Mouse (Mus musculus) left cerebral cortex, postnatal 25 days (tissue): ENCODE measurements at regions not wholly inside any gene's neighbourhood (a gene's known extent, or its start where the extent isn't known, plus 50 kb on each side); places are given as distances from the start of the nearest gene placed in this dataset.

Experiments
- DNase-seq, 2 experiments: peaks; one replicate each; pipeline ENCODE4 v3.0.0; 2022; ENCODE audit warnings: low spot score in 2 of 2, mixed read lengths in 1 of 2
- intact Hi-C: fragments of 180-260 bp; cut with DNase I; formaldehyde crosslinking; loops from one replicate; pipeline ENCODE4 v1.15.1; 2025

GRCm38 (mm10) chr14:101146746-101147145 lies 53.4 kb downstream of the Prr30 start:
- intact Hi-C loops = no loop called here
- DNase-seq = no peak

DNA sequence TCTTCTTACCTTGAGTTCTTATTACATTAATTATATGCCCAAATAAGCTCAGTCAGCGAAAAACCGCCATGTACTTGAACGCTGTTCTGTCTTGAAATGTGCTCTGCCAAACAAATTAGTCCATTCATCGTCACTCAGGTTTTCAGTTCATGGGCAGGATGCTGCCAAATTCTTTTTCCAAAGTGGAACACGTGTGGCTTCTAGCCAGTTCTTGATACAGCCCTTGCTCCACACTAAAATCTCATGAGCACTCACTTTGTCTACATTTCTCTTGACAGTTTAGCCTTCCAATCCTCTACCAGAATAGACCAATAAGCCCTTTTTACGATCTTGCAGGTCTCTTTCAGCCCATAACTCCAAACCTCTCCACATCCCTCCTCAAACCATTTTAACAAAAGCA lies 62.7 kb downstream of the Prr30 start:
- intact Hi-C loops = no loop called here
- peak; percentile 4 to 12 for DNase-seq
